ENCODE assay signal across 13 mouse cellular contexts in genomic region chr2:75633381-75633780, GRCm38 (mm10). TPM values are rescaled to one million over a fixed set of nuclear protein-coding genes. Genes with fewer than 3 reads are reported as not detected.
DNase-seq lines count a peak whose midpoint lies in the region; ATAC-seq and TF ChIP-seq lines count a peak whose summit lies in the region.
"Had no signal": no experiment of that assay in that cellular context is flagged by ENCODE, and none has a peak within 500 bp of the region (broad histone marks: within the 10 kb centered on the region; RNA-seq: fewer than 3 reads in every experiment).

No protein-coding gene starts in this region.

- H3K4me1 ChIP-seq in ES-Bruce4 (ENCODE audit: control insufficient read depth, insufficient read depth, low read length) = peaks cover 3% of the 10 kb centered on the region
- H3K4me1 ChIP-seq: hindbrain, embryonic 12.5 days; neural tube, embryonic 15.5 days had no signal

- H3K27ac ChIP-seq in ES-Bruce4 (ENCODE audit: insufficient read depth, low read length) = peak overlapping the region; percentile 94
- H3K27ac ChIP-seq: heart, embryonic 15.5 days; hindbrain, embryonic 12.5 days; neural tube, embryonic 15.5 days had no signal

- H3K4me3 ChIP-seq in ES-Bruce4 (ENCODE audit: low read depth, low read length) = peak overlapping the region; percentile 77
- H3K4me3 ChIP-seq: heart, embryonic 15.5 days; hindbrain, embryonic 12.5 days; neural tube, embryonic 15.5 days had no signal

- TF ChIP-seq EP300 in ES-Bruce4 (IDR thresholded peaks at IDR 0.05; ENCODE audit: insufficient read depth, low read depth, low read length) = peak; percentile 90

- no peaks in the 10 kb centered on the region for H3K36me3 ChIP-seq in ES-Bruce4 (ENCODE audit: control insufficient read depth, insufficient read depth, low read length, poor library complexity, severe bottlenecking)
- H3K36me3 ChIP-seq: heart, embryonic 15.5 days; hindbrain, embryonic 12.5 days; neural tube, embryonic 15.5 days had no signal

- peak; percentile 86 for DNase-seq in ZHBTc4 (ENCODE audit: low read depth, low spot score)
- peak; percentile 63 for DNase-seq in kidney, postnatal 14 days
- peak; percentile 28 for DNase-seq in lung, postnatal 14 days
- no peak for DNase-seq in left cerebral cortex, postnatal 10 days (ENCODE audit: extremely low spot score in 1 of 2, low spot score in 2 of 2)
- DNase-seq in spleen, postnatal 14 days (ENCODE audit: low spot score in 2 of 2) = no peak
- DNase-seq: cerebellum, adult 2 months; gastrocnemius, postnatal 25 days; liver had no signal

- intact Hi-C loops in left cerebral cortex, postnatal 10 days (cut with DNase I) = no loop called here

- peak; percentile 39 for TF ChIP-seq POLR2A in ES-Bruce4 (IDR thresholded peaks at IDR 0.05; ENCODE audit: insufficient read depth, low read length)

- peak overlapping the region; percentile 78 for H3K9ac ChIP-seq in ES-Bruce4 (ENCODE audit: low read depth, poor library complexity, severe bottlenecking)
- H3K9ac ChIP-seq: heart, embryonic 15.5 days; hindbrain, embryonic 12.5 days; neural tube, embryonic 15.5 days had no signal

- ATAC-seq in granulocyte monocyte progenitor cell, adult 5-6 weeks (replicated peaks; ENCODE audit: poor library complexity, severe bottlenecking) = no peak

- no peaks in the 10 kb centered on the region for H3K9me3 ChIP-seq in ES-Bruce4 (replicated peaks; ENCODE audit: control insufficient read depth, insufficient read depth, low read length, poor library complexity, severe bottlenecking)
- H3K9me3 ChIP-seq: heart, embryonic 15.5 days; hindbrain, embryonic 12.5 days; neural tube, embryonic 15.5 days had no signal

- no peak for TF ChIP-seq CTCF in ES-Bruce4 (IDR thresholded peaks at IDR 0.05; ENCODE audit: low read depth, low read length)

- H3K27me3 ChIP-seq in ES-Bruce4 (ENCODE audit: control insufficient read depth, insufficient read depth, low read length, poor library complexity, severe bottlenecking) = no peaks in the 10 kb centered on the region
- H3K27me3 ChIP-seq: heart, embryonic 15.5 days; hindbrain, embryonic 12.5 days; neural tube, embryonic 15.5 days had no signal

RNA-seq across cellular contexts. Expression of gene Hnrnpa3, which starts 25.7 kb away (rescaled TPM):
- polyA plus RNA-seq in ES-Bruce4 (2011; ENCODE audit: insufficient read depth, insufficient read length, low read depth, missing spikeins) = 775 and 839 TPM in 2 replicates
- total RNA-seq in left cerebral cortex, postnatal 10 days (2021) = 100 to 1,000 TPM; 329 to 339 TPM
- total RNA-seq in granulocyte monocyte progenitor cell, adult 5-6 weeks (2014; fragmentation: Nextera tagmentation) = 734 and 909 TPM in 2 replicates
- 363 and 370 TPM in 2 replicates for total RNA-seq in granulocyte monocyte progenitor cell, adult 5-6 weeks (2017)

Comparison
In these comparisons a context has a peak if more than half of its experiments do, and no peak if none do; other contexts are left out.
1. DNase-seq: peak in ZHBTc4 (single experiment), kidney, postnatal 14 days (single experiment) and lung, postnatal 14 days (single experiment); none in left cerebral cortex, postnatal 10 days (0 of 2) and spleen, postnatal 14 days (0 of 2).